Mouse (Mus musculus) thymus, postnatal 36 days (tissue): ENCODE measurements around the gene Rfx4.

Experiments
- DNase-seq, 2 experiments: peaks; one replicate each; pipeline ENCODE4 v3.0.0; 2022; ENCODE audit warnings: mixed read lengths in 2 of 2

Gene Rfx4

GRCm38 (mm10) chr10:84871921-84872320 is 116.1 kb downstream of the Rfx4 start:
- DNase-seq: no peak

GRCm38 (mm10) chr10:84879823-84880571 is 124.1 kb downstream of the Rfx4 start:
- no peak for DNase-seq

- DNase-seq: no peak
Observed at GRCm38 (mm10) chr10:84882528-84882927, 126.7 kb downstream of the Rfx4 start.

GRCm38 (mm10) chr10:84885341-84885884 is 129.6 kb downstream of the Rfx4 start:
- DNase-seq: no peak

- DNase-seq: no peak
Observed at GRCm38 (mm10) chr10:84886221-84886627, 130.4 kb downstream of the Rfx4 start.

- DNase-seq: no peak
Observed at GRCm38 (mm10) chr10:84886785-84887184, 130.9 kb downstream of the Rfx4 start.

GRCm38 (mm10) chr10:84889096-84889846 is 133.4 kb downstream of the Rfx4 start:
- DNase-seq: no peak

- no peak for DNase-seq
Observed at GRCm38 (mm10) chr10:84895810-84896358, 140.0 kb downstream of the Rfx4 start.

GRCm38 (mm10) chr10:84896941-84897930 is 141.4 kb downstream of the Rfx4 start:
- DNase-seq: peak; percentile 53 to 66

GRCm38 (mm10) chr10:84898144-84898979 is 142.5 kb downstream of the Rfx4 start:
- DNase-seq: no peak

GRCm38 (mm10) chr10:84901676-84902075 is 145.8 kb downstream of the Rfx4 start:
- no peak for DNase-seq

GRCm38 (mm10) chr10:84902213-84902612 is 146.4 kb downstream of the Rfx4 start:
- no peak for DNase-seq

GRCm38 (mm10) chr10:84903307-84903706 is 147.4 kb downstream of the Rfx4 start:
- no peak for DNase-seq

- DNase-seq: peak; percentile 35 to 39
Observed at GRCm38 (mm10) chr10:84903742-84904141, 147.9 kb downstream of the Rfx4 start.

GRCm38 (mm10) chr10:84906895-84907294 is 151.0 kb downstream of the Rfx4 start:
- DNase-seq: no peak

- no peak for DNase-seq
Observed at GRCm38 (mm10) chr10:84908006-84908405, 152.1 kb downstream of the Rfx4 start.

GRCm38 (mm10) chr10:84908471-84908870 is 152.6 kb downstream of the Rfx4 start:
- DNase-seq: no peak

- no peak for DNase-seq
Observed at GRCm38 (mm10) chr10:84909021-84909801, 153.3 kb downstream of the Rfx4 start.

- no peak for DNase-seq
Observed at GRCm38 (mm10) chr10:84910194-84910593, 154.3 kb downstream of the Rfx4 start.

GRCm38 (mm10) chr10:84910758-84911384 is 155.0 kb downstream of the Rfx4 start:
- no peak for DNase-seq
